Mouse (Mus musculus) gastrocnemius, postnatal 4 days (tissue): ENCODE data around the gene Fam210b. TPM values are rescaled to one million over a fixed set of nuclear protein-coding genes. Genes with fewer than 3 reads are reported as not detected.
"Not testable (repeated sequence)": the region's sequence is repeated elsewhere in the genome, so short reads cannot be mapped to it uniquely, and the experiment has no call there.

ENCODE experiments used
- DNase-seq, 2 experiments: peaks; one replicate each; pipeline ENCODE4 v3.0.0; 2021 to 2022; ENCODE audit warnings: low spot score in 2 of 2, mixed read lengths in 2 of 2
- long read RNA-seq, 2 experiments: library from polyadenylated mRNA; stranded (forward); transcript quantifications; one replicate each; pipeline ENCODE4 v2.0.0; 2021
- total RNA-seq, 2 experiments: library from RNA; stranded (reverse); gene quantifications; 2 replicates each; pipeline ENCODE4 v1.2.3; 2021

Gene Fam210b
- total RNA-seq: 1 to 10 TPM; 4.3 to 4.6 TPM
- long read RNA-seq, experiment 1, transcript Fam210b-201 (3 exons, 3,617 nt): major isoform, 5 of 8 reads
- long read RNA-seq, experiment 1, partial matches to known transcripts: 0 of 8 reads
- long read RNA-seq, experiment 1, other reads (novel, unspliced or antisense): 3 of 8 reads
- long read RNA-seq, experiment 2, transcript Fam210b-201 (3 exons, 3,617 nt): major isoform, 5 of 12 reads
- long read RNA-seq, experiment 2, partial matches to known transcripts: 0 of 12 reads
- long read RNA-seq, experiment 2, other reads (novel, unspliced or antisense): 7 of 12 reads

DNA sequence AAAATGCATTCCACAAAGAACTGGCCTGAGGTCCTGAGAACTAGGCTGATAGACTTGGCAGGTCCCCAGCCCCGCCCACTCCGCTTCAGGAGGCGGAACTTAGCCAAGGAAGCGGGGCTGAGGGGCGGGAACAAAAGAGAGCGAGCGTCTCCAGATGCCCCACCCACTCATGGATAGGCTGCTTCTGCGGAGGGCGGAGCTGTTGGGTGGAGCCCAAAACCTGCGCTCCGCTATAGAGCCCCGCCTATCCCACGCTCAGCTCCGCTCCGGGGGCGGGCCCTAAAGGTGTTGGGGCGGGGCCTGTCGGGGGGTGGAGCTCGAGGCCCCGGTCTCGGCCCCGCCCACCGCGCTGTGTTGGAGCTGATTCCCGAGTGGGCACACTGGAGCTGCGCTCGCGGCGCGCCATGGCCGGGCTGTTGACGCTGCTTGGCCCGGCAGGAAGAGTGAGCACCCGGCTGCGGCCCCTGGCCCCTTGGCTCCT lies at the start of gene Fam210b:
Gene Fam210b, plus strand, starts transcription at position 308 of the 481 bp plus-strand sequence.
- peak; percentile 74 to 85 for DNase-seq

GRCm38 (mm10) chr2:172298083-172298482 lies 47.3 kb upstream of the Fam210b start:
- no peak for DNase-seq

- no peak for DNase-seq
Measured at GRCm38 (mm10) chr2:172298542-172298941, 46.8 kb upstream of the Fam210b start.

GRCm38 (mm10) chr2:172299126-172299921 lies 46.0 kb upstream of the Fam210b start:
- DNase-seq: no peak

DNA sequence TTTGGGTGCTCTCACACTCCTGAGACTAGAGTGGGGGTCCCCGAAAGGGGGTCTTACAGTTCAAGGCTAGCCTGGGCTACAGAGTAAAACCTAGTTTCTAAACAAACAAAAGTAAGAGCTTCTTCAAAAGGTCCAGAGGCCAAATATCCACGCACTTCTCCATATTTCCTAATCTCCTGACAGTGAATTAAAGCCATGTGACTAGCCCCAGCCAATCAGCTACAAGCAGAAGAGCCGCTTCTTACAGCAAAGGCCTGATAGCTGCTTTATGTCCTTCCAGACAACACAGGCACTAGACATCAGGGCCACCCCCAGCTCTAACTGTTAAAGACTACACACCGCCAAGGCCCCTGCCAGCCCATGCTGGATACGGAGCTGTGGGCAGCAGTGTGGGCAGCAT lies 43.0 kb upstream of the Fam210b start:
- DNase-seq: no peak

- DNase-seq: no peak
Measured at GRCm38 (mm10) chr2:172304118-172304708, 41.2 kb upstream of the Fam210b start.

DNA sequence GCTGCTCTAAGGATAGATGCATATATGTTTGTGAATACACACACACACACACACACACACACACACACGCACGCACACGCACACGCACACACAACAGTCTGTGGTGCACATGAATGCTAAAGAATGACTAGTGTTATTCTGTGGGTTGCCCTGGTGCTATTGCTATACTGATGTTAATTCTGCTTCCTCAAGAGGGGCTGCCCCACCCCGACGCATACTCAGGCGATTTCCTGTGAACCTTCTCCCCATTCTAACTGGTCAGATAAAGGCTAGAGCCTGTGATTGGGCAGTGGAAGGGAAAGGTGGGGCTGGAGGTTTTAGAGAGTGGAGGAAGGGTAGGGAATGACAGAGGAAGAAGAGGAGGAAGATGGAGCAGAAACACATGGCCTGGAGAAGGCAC lies 39.8 kb upstream of the Fam210b start:
- DNase-seq: not testable (repeated sequence)

DNA sequence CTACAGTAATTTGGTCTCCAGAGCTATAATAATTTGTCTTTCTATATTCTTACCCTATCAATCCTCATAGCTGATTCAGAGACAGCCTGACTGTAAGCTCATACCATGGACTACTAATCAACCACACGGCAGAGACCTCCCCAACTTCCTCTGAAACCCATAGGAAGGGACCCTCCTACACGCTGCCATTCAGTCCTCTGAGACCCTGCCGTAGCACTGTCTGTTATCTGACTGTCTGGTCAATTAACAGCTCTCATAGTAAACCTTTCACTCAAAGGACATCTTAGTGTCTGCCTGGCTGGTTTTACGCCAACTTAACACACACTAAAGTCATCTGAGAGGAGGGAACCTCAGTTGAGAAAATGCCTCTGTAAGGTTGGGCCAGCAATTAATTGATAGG lies 38.8 kb upstream of the Fam210b start:
- no peak for DNase-seq

GRCm38 (mm10) chr2:172311731-172312130 lies 33.6 kb upstream of the Fam210b start:
- no peak for DNase-seq

DNA sequence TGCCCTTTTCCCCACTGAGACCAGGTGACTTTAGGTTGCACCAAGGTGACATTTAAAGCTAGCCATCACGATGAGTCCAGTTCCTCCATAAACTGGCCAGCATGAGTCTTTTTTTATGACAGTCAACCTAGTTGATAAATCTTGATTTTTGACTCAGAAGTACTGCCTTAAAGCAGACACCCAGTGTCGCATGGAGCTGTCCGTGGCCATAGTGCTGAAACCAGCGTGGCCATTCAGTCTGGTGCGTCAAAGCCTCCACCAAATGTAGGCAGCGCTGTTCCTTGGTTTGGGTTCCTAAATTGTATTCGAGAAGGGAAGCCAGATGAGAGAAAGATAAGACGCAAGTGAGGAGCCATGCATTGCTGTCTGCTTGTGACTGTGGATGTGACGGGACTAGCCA lies 24.5 kb upstream of the Fam210b start:
- DNase-seq: peak; percentile 49 to 74

GRCm38 (mm10) chr2:172328248-172328647 lies 17.1 kb upstream of the Fam210b start:
- DNase-seq: no peak

DNA sequence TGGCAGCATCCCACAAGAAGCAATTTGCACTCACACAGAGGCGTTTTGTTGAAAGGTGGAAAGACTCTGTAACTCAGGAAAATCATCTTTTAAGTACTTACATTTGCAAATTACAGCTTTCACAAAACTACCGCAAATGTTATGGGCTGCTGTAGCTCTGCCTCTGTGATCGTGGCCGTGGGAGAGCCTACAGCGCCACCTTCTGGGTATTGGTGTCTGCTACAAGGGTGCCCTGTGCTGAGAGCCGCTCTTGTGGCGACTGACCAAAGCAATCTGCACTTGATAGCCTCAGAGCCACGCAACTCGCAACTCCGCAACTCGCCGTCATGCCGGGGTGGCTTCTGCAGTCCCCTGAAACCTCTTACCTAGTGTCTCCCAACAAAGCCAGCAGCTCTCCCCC lies 16.2 kb upstream of the Fam210b start:
- DNase-seq: peak in 1 of 2 experiments; percentile 29

- no peak for DNase-seq
Measured at GRCm38 (mm10) chr2:172338206-172338942, 7.0 kb upstream of the Fam210b start.

GRCm38 (mm10) chr2:172340936-172341335 lies 4.4 kb upstream of the Fam210b start:
- DNase-seq: no peak

DNA sequence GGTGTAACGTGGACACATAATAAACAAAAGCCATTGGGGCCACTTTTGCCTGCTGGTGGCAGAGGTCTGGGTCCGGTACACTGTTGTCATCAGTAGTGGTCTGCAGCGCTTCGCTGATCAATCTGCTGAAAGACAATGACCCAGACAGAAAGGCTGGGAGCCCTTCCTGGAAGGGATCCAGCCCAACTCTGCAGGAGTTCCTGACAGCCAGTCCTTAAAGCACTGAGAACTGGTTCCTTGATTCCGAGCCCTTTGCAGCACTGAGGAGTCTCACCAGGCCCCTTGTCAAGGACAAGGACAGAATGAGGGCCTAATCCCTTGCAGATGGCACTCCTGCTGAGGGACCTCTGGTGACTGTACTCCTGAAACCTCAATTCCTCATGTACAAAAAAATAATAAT lies 3.8 kb upstream of the Fam210b start:
- DNase-seq: no peak

DNA sequence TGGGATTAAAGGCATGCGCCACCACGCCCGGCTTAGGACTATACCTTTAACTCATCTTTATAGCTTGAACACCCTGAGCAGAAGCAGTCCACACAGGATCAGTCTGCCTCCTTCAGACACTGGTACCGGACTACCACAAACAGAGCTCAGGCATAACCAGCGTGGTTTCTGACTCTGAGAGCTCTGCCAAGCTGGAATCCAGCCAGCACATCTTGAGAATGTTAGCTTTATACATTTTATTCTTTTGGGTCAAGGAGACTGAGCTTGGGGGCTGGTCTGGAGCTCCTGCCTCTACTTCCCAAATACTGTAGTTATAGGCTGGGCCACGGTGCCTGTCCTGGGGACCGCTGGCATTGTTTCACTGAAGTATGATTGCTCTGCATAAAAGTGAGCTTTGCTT lies 1.6 kb upstream of the Fam210b start:
- no peak for DNase-seq

- DNase-seq: no peak
Measured at GRCm38 (mm10) chr2:172344669-172345068, 696 bp upstream of the Fam210b start.

DNA sequence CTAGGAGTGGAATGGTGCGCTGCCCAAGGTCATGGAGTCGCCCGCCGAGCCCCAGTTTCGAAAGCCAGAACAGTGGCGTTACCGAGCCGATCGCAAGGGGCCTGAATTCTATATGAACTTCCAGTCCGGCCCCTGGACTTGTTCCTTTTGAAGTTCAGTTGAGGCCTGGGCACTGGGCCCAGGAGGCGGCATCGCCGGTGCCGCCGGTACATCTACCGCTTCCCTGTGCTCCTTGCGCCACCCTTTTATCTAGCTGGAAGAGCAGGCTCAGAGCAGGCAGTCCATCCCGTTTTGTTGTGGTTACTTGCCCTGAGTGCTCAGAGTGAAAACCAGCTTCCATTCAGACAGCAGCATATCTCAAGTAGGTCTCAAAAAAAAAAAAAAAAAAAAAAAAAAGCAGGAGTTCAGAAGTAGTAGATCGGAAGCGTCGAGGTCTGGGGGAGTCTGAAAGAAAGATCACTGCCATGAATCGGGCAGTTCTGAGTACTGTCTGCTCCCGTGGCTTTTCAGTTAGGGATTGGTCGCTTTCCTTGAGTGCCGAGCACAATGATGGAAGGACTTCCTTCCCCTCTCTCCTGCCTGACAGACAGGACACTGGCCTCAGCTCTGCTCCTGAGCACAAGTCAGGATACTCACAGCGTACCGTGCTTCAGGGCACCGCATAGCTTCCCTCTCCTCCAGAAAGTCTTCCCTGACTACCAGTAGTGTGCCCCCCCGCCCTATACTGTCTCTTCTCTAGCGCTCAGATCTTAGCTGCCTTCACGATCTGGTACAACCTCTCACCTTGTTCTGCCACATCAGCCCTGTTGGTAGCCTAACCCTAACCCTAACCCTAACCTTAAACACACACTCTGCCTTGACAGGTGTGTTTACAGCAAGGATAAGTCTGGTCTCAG lies 917 bp downstream of the Fam210b start:
- no peak for DNase-seq

DNA sequence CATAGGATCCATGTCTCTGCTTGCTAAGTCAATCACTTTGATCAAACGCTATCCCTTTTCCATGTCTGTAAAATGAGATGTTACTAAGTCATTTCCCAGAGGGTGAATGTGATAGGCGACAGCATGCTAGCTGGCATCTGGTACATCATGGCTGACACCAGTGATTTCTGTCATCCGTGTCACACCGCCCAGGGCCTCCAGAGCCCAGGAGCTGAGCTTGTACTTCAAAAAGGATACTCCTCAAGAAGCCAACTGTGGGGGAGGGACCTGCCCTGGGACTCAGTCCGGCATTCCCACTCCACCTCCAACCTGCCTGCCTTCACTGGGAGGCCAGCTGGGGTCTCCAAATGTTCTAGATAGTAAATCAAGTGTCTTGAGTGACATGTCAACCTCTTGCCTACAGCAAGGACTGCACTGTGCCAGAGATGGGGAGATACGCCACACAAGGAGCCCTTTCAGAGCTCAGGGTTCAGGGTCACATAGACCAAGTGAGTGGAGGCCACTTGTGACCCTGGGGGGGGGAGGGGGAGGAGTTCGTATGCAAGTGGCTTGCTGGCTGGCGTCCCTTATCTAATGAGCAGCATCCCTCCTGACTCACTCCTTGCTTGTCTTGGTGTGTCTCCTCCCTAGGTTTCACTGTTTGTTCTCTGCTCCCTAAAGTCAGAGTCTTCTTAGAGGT lies 1.7 kb downstream of the Fam210b start:
- no peak for DNase-seq
